Mouse (Mus musculus): Measurements from ENCODE around the gene Pced1a.

DNA sequence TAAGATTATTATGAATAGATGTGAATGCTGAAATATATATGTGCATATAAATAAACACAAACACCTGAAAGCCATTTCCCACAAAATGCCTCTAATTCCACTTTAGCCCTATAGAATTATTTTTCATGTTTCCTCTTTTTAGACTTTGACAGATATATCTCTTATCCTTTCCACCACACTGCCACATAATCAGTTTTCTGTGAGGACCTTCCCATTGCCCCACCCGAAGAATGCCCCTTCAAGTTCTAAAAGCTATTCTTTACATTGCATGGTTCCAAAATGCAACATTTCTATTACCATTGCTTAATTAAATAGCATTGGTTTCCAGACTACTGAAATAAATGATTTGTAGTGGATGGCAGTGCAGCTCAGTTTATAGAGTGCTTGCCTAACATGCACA, 41.9 kb upstream of the Pced1a start:
- TF ChIP-seq CTCF (IDR thresholded peaks at IDR 0.05; ENCODE audit: extremely low read depth, insufficient read length, insufficient replicate concordance, low read depth, low read length), result no peak
- no peak for TF ChIP-seq POLR2A (IDR thresholded peaks at IDR 0.05; ENCODE audit: low read depth, low read length)

Data from small intestine, adult 2 months (tissue).